Mouse (Mus musculus): ENCODE data around the gene Pkp3. TPM values are rescaled to one million over a fixed set of nuclear protein-coding genes. Genes with fewer than 3 reads are reported as not detected.
A peak's percentile ranks its signal among the peaks of the same experiment; 100 is the strongest.

The Pkp3 gene
- polyA plus RNA-seq, 1 experiment from 2014 or later: not detected

- no peak overlapping the region for H3K4me2 ChIP-seq (ENCODE audit: low read length)
- H3K36me3 ChIP-seq (ENCODE audit: control insufficient read depth, insufficient read depth): no peaks in the 10 kb centered on the region
- H3K4me1 ChIP-seq (replicated peaks; ENCODE audit: control insufficient read depth, insufficient read depth, low read length): peaks cover 5% of the 10 kb centered on the region
- H3K27ac ChIP-seq (ENCODE audit: low read length): no peak overlapping the region
- ATAC-seq: no peak
- 80% methylated on average over 4 of the region's 4 CpGs for WGBS
- H3K4me3 ChIP-seq (replicated peaks; ENCODE audit: low read length): no peak overlapping the region
- H3K9ac ChIP-seq (replicated peaks; ENCODE audit: low read depth, low read length): no peak overlapping the region
- H3K27me3 ChIP-seq (replicated peaks; ENCODE audit: control insufficient read depth, insufficient read depth, low read length): no peaks in the 10 kb centered on the region
- no peaks in the 10 kb centered on the region for H3K9me3 ChIP-seq (ENCODE audit: control insufficient read depth, low read length)
Observed at GRCm38 (mm10) chr7:141055785-141056184, 22.2 kb upstream of the Pkp3 start.

GRCm38 (mm10) chr7:141056976-141057375, 21.0 kb upstream of the Pkp3 start:
- Histone ChIP-seq H3K4me2 (ENCODE audit: low read length) (no peak overlapping the region), H3K4me3 (replicated peaks; ENCODE audit: low read length) (no peak overlapping the region), H3K9ac (replicated peaks; ENCODE audit: low read depth, low read length) (no peak overlapping the region), H3K27ac (ENCODE audit: low read length) (no peak overlapping the region), H3K27me3 (replicated peaks; ENCODE audit: control insufficient read depth, insufficient read depth, low read length) (no peaks in the 10 kb centered on the region), H3K9me3 (ENCODE audit: control insufficient read depth, low read length) (no peaks in the 10 kb centered on the region), H3K36me3 (ENCODE audit: control insufficient read depth, insufficient read depth) (no peaks in the 10 kb centered on the region), H3K4me1 (replicated peaks; ENCODE audit: control insufficient read depth, insufficient read depth, low read length) (peaks cover 11% of the 10 kb centered on the region)
- WGBS: 88% methylated on average over 6 of the region's 6 CpGs
- ATAC-seq: no peak

- ATAC-seq: no peak
- Histone ChIP-seq H3K4me1 (replicated peaks; ENCODE audit: control insufficient read depth, insufficient read depth, low read length) (peaks cover 17% of the 10 kb centered on the region), H3K27ac (ENCODE audit: low read length) (no peak overlapping the region), H3K4me2 (ENCODE audit: low read length) (no peak overlapping the region), H3K9ac (replicated peaks; ENCODE audit: low read depth, low read length) (no peak overlapping the region), H3K27me3 (replicated peaks; ENCODE audit: control insufficient read depth, insufficient read depth, low read length) (no peaks in the 10 kb centered on the region), H3K36me3 (ENCODE audit: control insufficient read depth, insufficient read depth) (no peaks in the 10 kb centered on the region), H3K4me3 (replicated peaks; ENCODE audit: low read length) (no peak overlapping the region), H3K9me3 (ENCODE audit: control insufficient read depth, low read length) (no peaks in the 10 kb centered on the region)
- 93% methylated on average over 1 of the region's 1 CpGs for WGBS
Observed at GRCm38 (mm10) chr7:141057541-141057940, 20.5 kb upstream of the Pkp3 start.

GRCm38 (mm10) chr7:141058601-141059341, 19.2 kb upstream of the Pkp3 start:
- Histone ChIP-seq H3K4me2 (ENCODE audit: low read length) (no peak overlapping the region), H3K27ac (ENCODE audit: low read length) (no peak overlapping the region), H3K9ac (replicated peaks; ENCODE audit: low read depth, low read length) (no peak overlapping the region), H3K4me3 (replicated peaks; ENCODE audit: low read length) (no peak overlapping the region), H3K4me1 (replicated peaks; ENCODE audit: control insufficient read depth, insufficient read depth, low read length) (peaks cover 25% of the 10 kb centered on the region), H3K9me3 (ENCODE audit: control insufficient read depth, low read length) (no peaks in the 10 kb centered on the region), H3K36me3 (ENCODE audit: control insufficient read depth, insufficient read depth) (no peaks in the 10 kb centered on the region), H3K27me3 (replicated peaks; ENCODE audit: control insufficient read depth, insufficient read depth, low read length) (no peaks in the 10 kb centered on the region)
- WGBS: 93% methylated on average over 14 of the region's 14 CpGs
- ATAC-seq: no peak

- Histone ChIP-seq H3K27me3 (replicated peaks; ENCODE audit: control insufficient read depth, insufficient read depth, low read length) (no peaks in the 10 kb centered on the region), H3K36me3 (ENCODE audit: control insufficient read depth, insufficient read depth) (peaks cover 6% of the 10 kb centered on the region), H3K4me2 (ENCODE audit: low read length) (peak overlapping the region; percentile 87), H3K4me1 (replicated peaks; ENCODE audit: control insufficient read depth, insufficient read depth, low read length) (peaks cover 25% of the 10 kb centered on the region), H3K27ac (ENCODE audit: low read length) (0 out of 2 replicates have a peak overlapping the region, but pooled peaks have one; percentile 67), H3K9ac (replicated peaks; ENCODE audit: low read depth, low read length) (peak overlapping the region; percentile 92), H3K4me3 (replicated peaks; ENCODE audit: low read length) (peak overlapping the region; percentile 87), H3K9me3 (ENCODE audit: control insufficient read depth, low read length) (no peaks in the 10 kb centered on the region)
- 67% methylated on average over 2 of the region's 2 CpGs for WGBS
- no peak for ATAC-seq
Observed at GRCm38 (mm10) chr7:141059929-141060328, 18.1 kb upstream of the Pkp3 start.

- WGBS: under 1% methylated on average over 57 of the region's 72 CpGs
- Histone ChIP-seq H3K4me3 (replicated peaks; ENCODE audit: low read length) (peak within 1 kb of the TSS; percentile 87), H3K36me3 (ENCODE audit: control insufficient read depth, insufficient read depth) (peaks cover 12% of the 10 kb centered on the region), H3K9me3 (ENCODE audit: control insufficient read depth, low read length) (no peaks in the 10 kb centered on the region), H3K9ac (replicated peaks; ENCODE audit: low read depth, low read length) (peak within 1 kb of the TSS; percentile 92), H3K4me1 (replicated peaks; ENCODE audit: control insufficient read depth, insufficient read depth, low read length) (peaks cover 25% of the 10 kb centered on the region), H3K27me3 (replicated peaks; ENCODE audit: control insufficient read depth, insufficient read depth, low read length) (no peaks in the 10 kb centered on the region), H3K4me2 (ENCODE audit: low read length) (peak within 1 kb of the TSS; percentile 87), H3K27ac (ENCODE audit: low read length) (peak within 1 kb of the TSS; percentile 67)
- peak; percentile 99 for ATAC-seq
Observed at GRCm38 (mm10) chr7:141060426-141061242, 17.4 kb upstream of the Pkp3 start, which contains the start of gene B4galnt4. TSS of gene B4galnt4 (plus strand) at chr7:141061104.

GRCm38 (mm10) chr7:141061269-141061692, 16.7 kb upstream of the Pkp3 start:
- WGBS: 0% methylated on average over 37 of the region's 37 CpGs
- peak; percentile 45 for ATAC-seq
- Histone ChIP-seq H3K27me3 (replicated peaks; ENCODE audit: control insufficient read depth, insufficient read depth, low read length) (no peaks in the 10 kb centered on the region), H3K9ac (replicated peaks; ENCODE audit: low read depth, low read length) (peak overlapping the region; percentile 92), H3K36me3 (ENCODE audit: control insufficient read depth, insufficient read depth) (peaks cover 18% of the 10 kb centered on the region), H3K4me2 (ENCODE audit: low read length) (peak overlapping the region; percentile 87), H3K4me1 (replicated peaks; ENCODE audit: control insufficient read depth, insufficient read depth, low read length) (peaks cover 25% of the 10 kb centered on the region), H3K4me3 (replicated peaks; ENCODE audit: low read length) (peak overlapping the region; percentile 87), H3K27ac (ENCODE audit: low read length) (peak overlapping the region; percentile 67), H3K9me3 (ENCODE audit: control insufficient read depth, low read length) (no peaks in the 10 kb centered on the region)

GRCm38 (mm10) chr7:141062525-141062924, 15.5 kb upstream of the Pkp3 start:
- Histone ChIP-seq H3K4me1 (replicated peaks; ENCODE audit: control insufficient read depth, insufficient read depth, low read length) (peaks cover 25% of the 10 kb centered on the region), H3K4me3 (replicated peaks; ENCODE audit: low read length) (no peak overlapping the region), H3K27ac (ENCODE audit: low read length) (no peak overlapping the region), H3K27me3 (replicated peaks; ENCODE audit: control insufficient read depth, insufficient read depth, low read length) (no peaks in the 10 kb centered on the region), H3K9me3 (ENCODE audit: control insufficient read depth, low read length) (no peaks in the 10 kb centered on the region), H3K36me3 (ENCODE audit: control insufficient read depth, insufficient read depth) (peaks cover 27% of the 10 kb centered on the region), H3K4me2 (ENCODE audit: low read length) (peak overlapping the region; percentile 87; the same call in 1 of the 2 replicates), H3K9ac (replicated peaks; ENCODE audit: low read depth, low read length) (no peak overlapping the region)
- ATAC-seq: no peak
- WGBS: 72% methylated on average over 7 of the region's 7 CpGs

- Histone ChIP-seq H3K9ac (replicated peaks; ENCODE audit: low read depth, low read length) (no peak overlapping the region), H3K27me3 (replicated peaks; ENCODE audit: control insufficient read depth, insufficient read depth, low read length) (no peaks in the 10 kb centered on the region), H3K4me1 (replicated peaks; ENCODE audit: control insufficient read depth, insufficient read depth, low read length) (peaks cover 25% of the 10 kb centered on the region), H3K36me3 (ENCODE audit: control insufficient read depth, insufficient read depth) (peaks cover 35% of the 10 kb centered on the region), H3K9me3 (ENCODE audit: control insufficient read depth, low read length) (no peaks in the 10 kb centered on the region), H3K27ac (ENCODE audit: low read length) (no peak overlapping the region), H3K4me2 (ENCODE audit: low read length) (no peak overlapping the region), H3K4me3 (replicated peaks; ENCODE audit: low read length) (no peak overlapping the region)
- 94% methylated on average over 3 of the region's 3 CpGs for WGBS
- ATAC-seq: no peak
Observed at GRCm38 (mm10) chr7:141063353-141063752, 14.7 kb upstream of the Pkp3 start.
